Mouse (Mus musculus): ENCODE results near the gene Fbxl12.
A peak's percentile ranks its signal among the peaks of the same experiment; 100 is the strongest.
"Not testable (repeated sequence)": the region's sequence is repeated elsewhere in the genome, so short reads cannot be mapped to it uniquely, and the experiment has no call there.

Gene Fbxl12

GRCm38 (mm10) chr9:20652260-20652658, 7.7 kb upstream of the Fbxl12 start:
- DNase-seq (ENCODE audit: low read depth, low spot score): peak; percentile 17

GRCm38 (mm10) chr9:20651602-20652259, 7.2 kb upstream of the Fbxl12 start, which contains the start of gene Pin1:
Gene Pin1, plus strand, starts transcription at chr9:20652095.
- DNase-seq (ENCODE audit: low read depth, low spot score): peak; percentile 100

- DNase-seq (ENCODE audit: low read depth, low spot score): no peak
Measured at GRCm38 (mm10) chr9:20645121-20645520, 554 bp upstream of the Fbxl12 start.

- peak; percentile 42 for DNase-seq (ENCODE audit: low read depth, low spot score)
Measured at GRCm38 (mm10) chr9:20643781-20644180, 786 bp downstream of the Fbxl12 start.

- DNase-seq (ENCODE audit: low read depth, low spot score): peak; percentile 97
Measured at GRCm38 (mm10) chr9:20642896-20643466, 1.6 kb downstream of the Fbxl12 start.

- DNase-seq (ENCODE audit: low read depth, low spot score): peak; percentile 98
Measured at GRCm38 (mm10) chr9:20642101-20642895, 2.3 kb downstream of the Fbxl12 start, which contains the start of gene Ubl5. Gene Ubl5, plus strand, starts transcription at chr9:20642878.

GRCm38 (mm10) chr9:20641501-20641900, 3.1 kb downstream of the Fbxl12 start:
- DNase-seq (ENCODE audit: low read depth, low spot score): peak; percentile 54

- no peak for DNase-seq (ENCODE audit: low read depth, low spot score)
Measured at GRCm38 (mm10) chr9:20639486-20639885, 5.1 kb downstream of the Fbxl12 start.

- no peak for DNase-seq (ENCODE audit: low read depth, low spot score)
Measured at GRCm38 (mm10) chr9:20638552-20638951, 6.0 kb downstream of the Fbxl12 start.

GRCm38 (mm10) chr9:20636790-20637189, 7.8 kb downstream of the Fbxl12 start:
- no peak for DNase-seq (ENCODE audit: low read depth, low spot score)

GRCm38 (mm10) chr9:20636256-20636655, 8.3 kb downstream of the Fbxl12 start:
- DNase-seq (ENCODE audit: low read depth, low spot score): no peak

- DNase-seq (ENCODE audit: low read depth, low spot score): not testable (repeated sequence)
Measured at GRCm38 (mm10) chr9:20635676-20636075, 8.9 kb downstream of the Fbxl12 start.

GRCm38 (mm10) chr9:20631332-20631731, 13.2 kb downstream of the Fbxl12 start:
- no peak for DNase-seq (ENCODE audit: low read depth, low spot score)

GRCm38 (mm10) chr9:20616685-20617084, 27.9 kb downstream of the Fbxl12 start:
- DNase-seq (ENCODE audit: low read depth, low spot score): no peak

- DNase-seq (ENCODE audit: low read depth, low spot score): no peak
Measured at GRCm38 (mm10) chr9:20611976-20612375, 32.6 kb downstream of the Fbxl12 start.

- no peak for DNase-seq (ENCODE audit: low read depth, low spot score)
Measured at GRCm38 (mm10) chr9:20609831-20610464, 34.6 kb downstream of the Fbxl12 start.

- DNase-seq (ENCODE audit: low read depth, low spot score): peak; percentile 91
Measured at GRCm38 (mm10) chr9:20607100-20607974, 37.2 kb downstream of the Fbxl12 start.

- DNase-seq (ENCODE audit: low read depth, low spot score): peak; percentile 3
Measured at GRCm38 (mm10) chr9:20606269-20606668, 38.3 kb downstream of the Fbxl12 start.

- DNase-seq (ENCODE audit: low read depth, low spot score): no peak
Measured at GRCm38 (mm10) chr9:20601270-20601669, 43.3 kb downstream of the Fbxl12 start.

GRCm38 (mm10) chr9:20581175-20581634, 63.4 kb downstream of the Fbxl12 start, which contains the start of gene Zfp846:
Gene Zfp846, plus strand, starts transcription at chr9:20581291.
- peak; percentile 97 for DNase-seq (ENCODE audit: low read depth, low spot score)

- DNase-seq (ENCODE audit: low read depth, low spot score): no peak
Measured at GRCm38 (mm10) chr9:20576591-20576990, 68.0 kb downstream of the Fbxl12 start.

Data from 3T3-L1 (cell line).